Mouse (Mus musculus): ENCODE measurements around the gene Hnrnpa3. TPM values are rescaled to one million over a fixed set of nuclear protein-coding genes. Genes with fewer than 3 reads are reported as not detected.

Gene Hnrnpa3
- 1,200 TPM for polyA plus RNA-seq (2014; fragmentation: Illumina TruSeq; extraction: RNeasy Lipid Tissue Mini Kit (QIAGEN cat#74804); ENCODE audit: low replicate concordance)

GRCm38 (mm10) chr2:75658727-75659628, at the start of gene Hnrnpa3:
Gene Hnrnpa3 (plus strand): TSS chr2:75659261.

GRCm38 (mm10) chr2:75704234-75705161, 45.4 kb downstream of the Hnrnpa3 start, which contains the start of gene Nfe2l2:
Gene Nfe2l2 (minus strand): TSS chr2:75704641.

Other genes with a start within 250 kb of the Hnrnpa3 start
- gene Nfe2l2, start 45.4 kb downstream of the Hnrnpa3 start, polyA plus RNA-seq (2014; fragmentation: Illumina TruSeq; extraction: RNeasy Lipid Tissue Mini Kit (QIAGEN cat#74804); ENCODE audit: low replicate concordance): 559 TPM
- gene Agps, start 172.9 kb downstream of the Hnrnpa3 start, polyA plus RNA-seq (2014; fragmentation: Illumina TruSeq; extraction: RNeasy Lipid Tissue Mini Kit (QIAGEN cat#74804); ENCODE audit: low replicate concordance): 48.7 TPM